Mouse (Mus musculus): Measurements from ENCODE around the gene Melk.

- TF ChIP-seq POLR2A (IDR thresholded peaks at IDR 0.05; ENCODE audit: insufficient read depth, low read length) (no peak), CTCF (IDR thresholded peaks at IDR 0.05; ENCODE audit: low read depth, low read length) (no peak), EP300 (IDR thresholded peaks at IDR 0.05; ENCODE audit: insufficient read depth, low read depth, low read length) (no peak)
These were observed 40.4 kb upstream of the Melk start for GRCm38 (mm10) chr4:44260244-44260643.
